ENCODE assay signal across 13 mouse cellular contexts in the genomic region with DNA sequence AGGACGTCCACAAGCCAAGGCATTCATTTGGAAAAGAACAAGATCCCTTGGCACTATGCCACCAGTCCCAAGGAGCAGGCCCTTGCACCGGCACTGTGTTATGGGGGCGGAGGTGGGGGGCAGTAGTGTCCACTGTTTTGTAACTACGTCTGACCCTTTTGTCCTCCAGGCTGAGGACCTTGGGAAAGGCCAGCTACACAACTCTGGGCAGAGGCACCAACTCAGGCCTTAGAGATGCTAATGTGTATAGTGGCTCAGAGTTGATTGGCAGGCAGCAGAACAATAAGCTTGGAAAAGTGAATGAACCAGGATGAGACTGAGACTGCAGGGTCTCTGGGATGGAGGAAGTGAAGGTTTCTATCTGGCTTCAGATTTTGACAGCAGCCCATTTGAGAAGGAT.
DNase-seq lines count a peak whose midpoint lies in the region; ATAC-seq and TF ChIP-seq lines count a peak whose summit lies in the region.
"Had no signal": no experiment of that assay in that cellular context is flagged by ENCODE, and none has a peak within 500 bp of the region (broad histone marks: within the 10 kb centered on the region; RNA-seq: fewer than 3 reads in every experiment).

No protein-coding gene starts in this region.

- no peak overlapping the region for H3K4me2 ChIP-seq in lung, embryonic 14.5 days
- no peak overlapping the region for H3K4me2 ChIP-seq in lung, postnatal 0 days (replicated peaks; ENCODE audit: low read depth, low read length)
- no peak overlapping the region for H3K4me2 ChIP-seq in forebrain, embryonic 13.5 days
- no peak overlapping the region for H3K4me2 ChIP-seq in hindbrain, embryonic 16.5 days (ENCODE audit: low read length)
- H3K4me2 ChIP-seq: heart, embryonic 12.5 days; liver, embryonic 11.5 days had no signal

- WGBS in lung, embryonic 14.5 days, result 42% methylated on average over 4 of the region's 4 CpGs
- 45% methylated on average over 4 of the region's 4 CpGs for WGBS in lung, postnatal 0 days
- 2% methylated on average over 4 of the region's 4 CpGs for WGBS in forebrain, embryonic 13.5 days
- WGBS in hindbrain, embryonic 16.5 days, result 17% methylated on average over 4 of the region's 4 CpGs

- TF ChIP-seq CTCF in lung, embryonic 14.5 days (IDR thresholded peaks at IDR 0.05; ENCODE audit: low read depth), result no peak
- TF ChIP-seq CTCF in lung, postnatal 0 days (IDR thresholded peaks at IDR 0.05), result no peak

- no peaks in the 10 kb centered on the region for H3K9me3 ChIP-seq in lung, embryonic 14.5 days (ENCODE audit: low read depth, low read length)
- H3K9me3 ChIP-seq in lung, postnatal 0 days (ENCODE audit: low read length), result no peaks in the 10 kb centered on the region
- no peaks in the 10 kb centered on the region for H3K9me3 ChIP-seq in forebrain, embryonic 13.5 days (replicated peaks)
- H3K9me3 ChIP-seq in hindbrain, embryonic 16.5 days (ENCODE audit: control insufficient read depth, low read length), result no peaks in the 10 kb centered on the region; the same call in 1 of the 2 replicates
- H3K9me3 ChIP-seq: heart, embryonic 12.5 days had no signal

- no peak overlapping the region for H3K4me3 ChIP-seq in lung, embryonic 14.5 days (ENCODE audit: low read depth, low read length)
- H3K4me3 ChIP-seq in lung, postnatal 0 days (ENCODE audit: low read depth, low read length), result no peak overlapping the region
- H3K4me3 ChIP-seq in forebrain, embryonic 13.5 days, result no peak overlapping the region
- H3K4me3 ChIP-seq in hindbrain, embryonic 16.5 days (ENCODE audit: low read length), result no peak overlapping the region
- H3K4me3 ChIP-seq: heart, embryonic 12.5 days had no signal

- TF ChIP-seq EP300 in lung, postnatal 0 days (IDR thresholded peaks at IDR 0.05), result no peak

- ATAC-seq in lung, embryonic 14.5 days (ENCODE audit: insufficient read depth), result no peak
- no peak for ATAC-seq in lung, postnatal 0 days
- ATAC-seq in forebrain, embryonic 13.5 days, result peak; percentile 48; the same call in 1 of the 2 replicates
- ATAC-seq in hindbrain, embryonic 16.5 days, result peak; percentile 71
- ATAC-seq in CD4-positive, CD25-positive, alpha-beta regulatory T cell, adult 4 months, result no peak

- no peaks in the 10 kb centered on the region for H3K4me1 ChIP-seq in lung, embryonic 14.5 days (ENCODE audit: insufficient read depth)
- H3K4me1 ChIP-seq in lung, postnatal 0 days (ENCODE audit: insufficient read depth, low read depth, low read length), result no peaks in the 10 kb centered on the region
- peaks cover 21% of the 10 kb centered on the region for H3K4me1 ChIP-seq in forebrain, embryonic 13.5 days
- H3K4me1 ChIP-seq in hindbrain, embryonic 16.5 days (ENCODE audit: control insufficient read depth, insufficient read depth, low read depth, low read length), result peaks cover 4% of the 10 kb centered on the region; the same call in 1 of the 2 replicates

- no peak overlapping the region for H3K27ac ChIP-seq in lung, embryonic 14.5 days (ENCODE audit: low read depth)
- no peak overlapping the region for H3K27ac ChIP-seq in lung, postnatal 0 days (ENCODE audit: low read length)
- H3K27ac ChIP-seq in forebrain, embryonic 13.5 days, result no peak overlapping the region
- no peak overlapping the region for H3K27ac ChIP-seq in hindbrain, embryonic 16.5 days (ENCODE audit: low read depth, low read length)

- DNase-seq in lung, embryonic 14.5 days, result peak; percentile 15
- DNase-seq in lung, postnatal 0 days (ENCODE audit: low spot score), result no peak
- DNase-seq in retina, postnatal 1 day, result peak; percentile 73
- no peak for DNase-seq in spleen, postnatal 14 days (ENCODE audit: low spot score in 2 of 2)
- no peak for DNase-seq in left cerebral cortex, adult 11 months (ENCODE audit: low spot score)
- DNase-seq: adrenal gland, adult 8-10 months; gastrocnemius, postnatal 10 days; lung, postnatal 36 days had no signal

- H3K9ac ChIP-seq in lung, embryonic 14.5 days, result no peak overlapping the region
- no peak overlapping the region for H3K9ac ChIP-seq in lung, postnatal 0 days (replicated peaks; ENCODE audit: low read depth)
- no peak overlapping the region for H3K9ac ChIP-seq in forebrain, embryonic 13.5 days
- H3K9ac ChIP-seq in hindbrain, embryonic 16.5 days (ENCODE audit: low read depth, low read length), result no peak overlapping the region
- H3K9ac ChIP-seq: heart, embryonic 12.5 days had no signal

- no peaks in the 10 kb centered on the region for H3K27me3 ChIP-seq in lung, embryonic 14.5 days (ENCODE audit: insufficient read depth, low read length)
- H3K27me3 ChIP-seq in lung, postnatal 0 days (replicated peaks; ENCODE audit: insufficient read depth, low read length), result no peaks in the 10 kb centered on the region
- H3K27me3 ChIP-seq in forebrain, embryonic 13.5 days, result peaks cover 51% of the 10 kb centered on the region
- no peaks in the 10 kb centered on the region for H3K27me3 ChIP-seq in hindbrain, embryonic 16.5 days (replicated peaks; ENCODE audit: control insufficient read depth, insufficient read depth, low read length)

- H3K36me3 ChIP-seq in lung, embryonic 14.5 days (ENCODE audit: insufficient read depth), result no peaks in the 10 kb centered on the region
- no peaks in the 10 kb centered on the region for H3K36me3 ChIP-seq in lung, postnatal 0 days (ENCODE audit: insufficient read depth, low read length)
- H3K36me3 ChIP-seq in forebrain, embryonic 13.5 days (ENCODE audit: poor library complexity, severe bottlenecking), result no peaks in the 10 kb centered on the region
- no peaks in the 10 kb centered on the region for H3K36me3 ChIP-seq in hindbrain, embryonic 16.5 days (ENCODE audit: control insufficient read depth, insufficient read depth, low read length)
- H3K36me3 ChIP-seq: heart, embryonic 12.5 days had no signal

Comparison
In these comparisons a context has a peak if more than half of its experiments do, and no peak if none do; other contexts are left out.
1. DNase-seq: peak in lung, embryonic 14.5 days (single experiment) and retina, postnatal 1 day (single experiment); none in lung, postnatal 0 days (single experiment), spleen, postnatal 14 days (0 of 2) and left cerebral cortex, adult 11 months (single experiment).
2. ATAC-seq: peak in forebrain, embryonic 13.5 days (single experiment) and hindbrain, embryonic 16.5 days (single experiment); none in lung, embryonic 14.5 days (single experiment), lung, postnatal 0 days (single experiment) and CD4-positive, CD25-positive, alpha-beta regulatory T cell, adult 4 months (single experiment).